Mouse (Mus musculus) embryo, embryonic 9.5 days (tissue): ENCODE results near the gene Gse1.
A peak's percentile ranks its signal among the peaks of the same experiment; 100 is the strongest.

Experiments used
- DNase-seq: peaks from one replicate; pipeline ENCODE4 v3.0.0-alpha.2; 2017; ENCODE audit errors: extremely low spot score

Gene Gse1

DNA sequence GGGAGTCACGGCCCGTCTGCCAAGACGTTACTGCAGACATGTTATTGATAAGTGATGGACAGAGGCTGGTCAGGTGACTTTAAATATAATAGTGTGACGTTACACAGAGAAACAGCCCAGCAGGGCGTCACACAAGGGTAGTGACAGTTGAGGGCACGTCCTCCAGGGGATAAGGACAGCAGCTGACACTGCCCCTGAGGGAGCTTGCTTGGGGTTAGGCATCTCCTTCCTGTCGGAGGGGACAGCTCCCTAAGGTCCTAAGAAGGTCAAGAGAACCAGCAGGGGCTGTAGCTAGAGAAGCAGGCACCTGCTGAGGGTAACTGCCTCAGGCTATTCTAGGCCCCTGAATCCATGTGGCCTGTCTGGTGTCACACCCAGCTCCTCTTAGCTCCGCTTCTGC is 343.3 kb downstream of the Gse1 start:
- DNase-seq = no peak

DNA sequence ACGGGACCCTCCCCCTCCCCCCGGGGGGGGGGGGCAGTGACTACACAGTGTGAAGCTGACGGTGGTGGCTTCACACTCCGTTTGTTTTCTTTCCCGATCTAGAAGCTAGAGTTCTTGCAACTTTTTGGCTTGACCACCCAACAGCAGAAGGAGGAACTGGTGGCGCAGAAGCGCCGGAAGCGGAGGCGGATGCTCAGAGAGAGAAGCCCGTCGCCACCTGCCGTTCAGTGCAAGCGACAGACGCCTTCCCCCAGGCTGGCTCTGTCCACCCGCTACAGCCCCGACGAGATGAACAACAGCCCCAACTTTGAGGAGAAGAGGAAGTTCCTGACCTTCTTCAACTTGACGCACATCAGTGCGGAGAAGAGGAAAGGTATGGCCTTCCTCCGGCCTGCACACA is 344.3 kb downstream of the Gse1 start:
- no peak for DNase-seq

DNA sequence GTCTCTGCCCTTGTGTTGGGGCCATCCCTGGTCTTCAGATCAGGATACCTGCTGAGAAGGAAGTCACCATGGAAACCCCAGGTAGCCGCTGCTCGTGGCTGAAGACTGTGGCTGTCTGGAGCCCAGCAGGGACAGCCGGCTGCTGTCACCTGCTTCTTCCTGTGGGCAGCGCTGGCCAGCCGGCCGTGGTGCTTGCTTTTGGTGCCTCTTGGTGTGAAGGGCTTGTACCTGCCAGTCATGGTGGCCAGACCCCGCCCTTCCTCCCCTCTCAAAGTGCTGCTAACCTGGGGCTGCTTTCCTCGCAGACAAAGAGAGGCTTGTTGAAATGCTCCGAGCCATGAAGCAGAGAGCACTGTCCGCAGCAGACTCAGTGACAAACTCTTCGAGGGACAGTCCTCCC is 345.6 kb downstream of the Gse1 start:
- no peak for DNase-seq

DNA sequence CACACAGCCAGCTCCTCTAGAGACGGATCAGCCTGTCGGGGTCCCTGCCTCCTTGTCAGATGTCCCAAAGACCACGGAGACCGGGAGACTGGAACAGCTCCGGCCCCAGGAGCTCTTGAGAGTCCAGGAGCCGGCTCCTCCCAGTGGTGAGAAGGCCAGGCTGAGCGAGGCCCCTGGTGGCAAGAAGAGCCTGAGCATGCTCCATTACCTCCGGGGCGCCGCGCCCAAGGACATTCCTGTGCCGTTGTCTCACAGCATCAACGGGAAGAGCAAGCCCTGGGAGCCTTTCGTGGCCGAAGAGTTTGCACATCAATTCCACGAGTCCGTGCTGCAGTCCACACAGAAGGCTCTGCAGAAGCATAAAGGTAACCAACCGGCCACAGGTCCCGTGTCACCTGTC is 346.7 kb downstream of the Gse1 start:
- DNase-seq = no peak

DNA sequence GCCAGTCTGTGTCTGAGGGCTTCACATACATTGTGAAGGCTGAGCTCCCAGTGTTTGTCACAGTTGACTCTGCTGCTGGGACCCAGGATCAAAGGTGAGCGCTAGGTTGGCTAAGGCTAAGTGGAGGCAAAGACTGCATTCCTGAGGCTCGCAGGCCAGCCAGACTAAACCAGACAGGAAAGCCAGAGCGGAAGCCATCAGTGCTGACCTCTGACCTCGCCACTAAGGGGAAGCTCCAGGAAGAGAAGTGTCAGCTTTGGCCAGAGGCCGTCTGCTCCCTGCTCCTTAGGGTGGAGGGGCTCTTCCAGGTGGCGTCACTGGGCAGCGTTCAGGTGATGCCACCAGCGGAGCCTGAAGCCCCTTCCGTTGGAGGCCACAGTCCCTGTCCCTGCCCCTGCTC is 347.5 kb downstream of the Gse1 start:
- peak; percentile 71 for DNase-seq

DNA sequence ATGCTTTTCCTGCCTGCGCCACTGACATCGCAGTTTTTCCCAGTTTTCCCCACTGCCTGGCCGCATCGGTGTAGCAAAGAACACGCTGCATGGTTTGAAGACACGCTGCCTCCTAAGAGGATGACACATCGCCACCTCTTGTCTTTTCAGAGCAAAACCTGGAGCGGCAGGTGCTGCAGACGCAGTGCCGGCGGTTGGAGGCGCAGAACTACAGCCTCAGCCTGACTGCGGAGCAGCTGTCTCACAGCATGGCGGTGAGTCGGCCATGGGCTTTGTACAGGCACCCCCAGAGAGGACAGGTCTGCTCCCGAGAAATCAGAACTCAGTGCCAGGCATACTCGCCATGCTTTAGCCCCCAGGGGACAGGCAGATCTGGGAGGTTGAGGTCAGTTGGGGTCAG is 349.6 kb downstream of the Gse1 start:
- no peak for DNase-seq

DNA sequence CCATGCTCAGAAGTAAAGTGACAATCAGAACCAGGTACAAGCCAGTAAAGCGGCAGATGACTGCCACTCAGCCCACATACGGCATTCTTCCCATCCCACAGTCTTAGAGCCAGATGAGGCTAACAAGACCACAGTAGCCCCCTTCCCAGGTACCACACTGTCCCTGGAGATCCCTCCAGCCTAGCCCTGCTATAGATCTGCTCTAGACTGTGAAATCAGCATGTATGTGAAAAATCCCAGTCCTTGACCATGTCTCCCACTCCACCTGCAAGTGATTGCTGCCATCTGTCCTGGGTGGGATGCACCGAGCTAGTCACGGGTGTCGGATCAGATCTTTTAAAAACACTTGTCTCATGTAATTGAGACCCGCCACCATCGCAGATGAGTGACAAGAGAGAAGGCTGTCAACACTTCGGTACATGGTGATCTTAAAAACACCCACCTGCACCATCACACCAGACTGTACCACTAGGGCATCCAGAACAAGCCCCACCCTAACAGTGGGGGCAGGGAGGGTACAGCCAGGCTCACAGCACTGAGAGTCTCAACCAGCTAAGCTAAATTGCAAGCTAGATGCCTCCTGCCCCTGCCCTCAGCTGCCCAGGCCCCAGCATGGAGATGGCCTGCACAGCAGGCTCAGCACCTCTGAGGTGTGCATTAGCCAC is 352.2 kb downstream of the Gse1 start:
- no peak for DNase-seq

DNA sequence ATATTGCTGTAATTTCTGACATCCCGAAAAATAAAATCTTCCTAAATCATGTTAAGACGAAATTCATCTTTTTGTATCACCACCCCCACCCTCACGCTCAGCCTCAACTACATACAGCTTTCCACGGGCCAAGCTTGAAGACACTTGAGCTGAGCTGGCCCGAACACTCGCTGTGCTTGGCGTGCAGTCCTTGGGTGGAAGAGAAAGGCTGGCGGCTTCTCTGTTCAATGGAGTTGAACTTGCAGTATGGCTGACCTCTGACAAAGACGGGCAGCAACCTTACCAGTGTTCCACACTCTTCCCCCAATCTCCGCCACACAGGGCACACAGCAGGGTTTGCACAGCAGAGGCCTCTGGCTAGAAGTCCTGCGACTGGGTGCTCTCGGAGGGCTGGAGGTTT is 353.1 kb downstream of the Gse1 start:
- DNase-seq = no peak

DNA sequence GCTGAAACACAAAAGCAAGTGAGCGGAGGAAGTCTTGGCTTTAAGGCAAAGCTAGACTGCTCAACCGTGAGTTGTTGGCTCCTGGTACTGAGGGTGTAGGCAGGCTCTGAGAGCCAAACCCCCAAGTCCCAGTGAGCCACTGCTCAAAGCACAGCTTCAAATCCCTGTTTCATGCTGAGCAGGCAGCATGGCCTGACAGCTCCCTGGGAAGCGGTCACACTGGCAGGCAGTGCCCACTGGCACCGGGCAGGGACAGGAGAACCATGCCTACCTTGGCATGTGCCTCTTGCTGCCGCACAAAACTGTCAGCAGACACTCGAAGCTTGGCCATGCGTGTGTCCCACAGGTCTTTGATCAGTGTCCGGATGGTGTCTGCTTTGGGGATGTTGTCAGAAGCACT is 353.6 kb downstream of the Gse1 start:
- no peak for DNase-seq

DNA sequence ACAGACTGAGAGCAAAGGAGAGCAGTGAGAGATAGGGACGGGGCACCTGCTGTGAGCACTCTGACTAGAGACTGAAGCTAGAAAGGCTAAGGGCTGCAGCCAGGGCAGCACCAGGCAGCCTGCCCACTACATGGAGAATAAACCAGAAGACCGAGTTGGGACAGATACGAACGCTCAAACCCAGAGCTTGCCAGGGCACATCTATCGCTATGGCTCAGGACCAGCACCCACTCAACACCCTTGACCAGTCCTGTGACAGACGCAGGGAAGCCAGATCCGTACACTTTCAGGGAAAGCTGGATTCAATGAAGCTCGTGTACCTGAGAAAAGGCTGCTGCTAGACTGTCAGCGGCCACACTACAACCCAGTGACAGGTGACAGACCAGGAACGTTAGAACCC is 357.3 kb downstream of the Gse1 start:
- DNase-seq = no peak

DNA sequence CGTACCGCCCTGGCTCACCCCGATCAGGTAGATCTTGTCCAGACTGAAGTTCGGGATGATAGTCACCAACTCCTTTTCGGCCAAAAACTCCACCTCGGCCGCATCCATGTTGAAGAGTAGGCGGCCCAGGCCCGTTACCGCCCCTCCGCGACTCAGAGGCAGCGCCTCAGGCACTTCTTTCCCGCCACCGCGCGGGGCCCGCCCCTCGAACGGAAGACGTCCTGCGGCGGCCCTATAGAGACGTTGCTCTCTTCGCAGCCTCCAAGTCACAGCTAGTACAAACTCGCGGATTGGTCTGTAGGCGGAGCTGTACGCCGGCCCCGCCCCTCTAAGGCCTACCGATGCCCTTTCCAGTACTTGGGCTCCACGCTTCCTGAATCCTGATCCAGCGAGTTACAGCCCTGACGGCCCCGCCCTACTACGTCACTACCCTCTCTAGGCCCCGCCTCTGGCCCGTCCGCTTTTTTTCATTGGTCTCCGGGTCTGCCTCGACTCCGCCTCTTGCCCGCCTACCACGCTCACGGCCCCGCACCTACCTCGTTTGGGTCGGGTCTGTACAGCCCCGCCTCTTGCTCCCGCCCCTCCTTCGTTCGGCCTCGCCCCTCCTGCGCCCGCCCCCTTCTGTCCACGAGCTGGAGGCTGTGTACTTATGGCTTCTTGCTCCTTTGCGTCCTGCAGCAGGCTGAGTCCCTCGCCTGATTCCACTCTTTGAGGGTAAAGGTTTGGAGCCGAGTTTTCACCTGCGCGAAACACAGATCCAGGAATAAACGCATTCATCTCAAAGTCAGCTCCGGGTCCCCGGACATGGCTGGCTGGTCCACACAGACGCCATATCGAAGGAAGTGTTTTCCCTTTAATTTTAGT is 360.9 kb downstream of the Gse1 start, which contains the start of gene Gins2:
TSS of gene Gins2 (minus strand) at position 397 of the 864 bp plus-strand sequence.
- DNase-seq = peak; percentile 100

DNA sequence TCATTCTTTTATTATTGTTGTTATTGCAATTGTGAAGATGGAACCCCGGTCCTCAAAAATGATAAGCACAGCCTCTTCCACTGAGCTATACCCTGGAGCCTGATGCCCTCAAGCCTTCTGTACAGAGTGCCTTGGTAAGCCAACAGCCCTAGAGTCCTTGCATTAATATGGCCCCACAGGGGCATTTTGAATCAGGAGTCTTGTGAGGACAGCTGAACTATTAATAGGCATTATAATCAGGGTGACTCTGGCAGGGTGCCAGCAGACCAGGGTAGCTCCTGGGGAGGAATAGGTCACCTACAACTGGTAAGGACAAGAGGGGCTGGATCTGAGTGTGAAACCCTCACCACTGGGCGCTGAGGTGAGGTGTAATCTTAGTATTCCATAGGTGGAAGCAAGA is 361.7 kb downstream of the Gse1 start:
- no peak for DNase-seq

DNA sequence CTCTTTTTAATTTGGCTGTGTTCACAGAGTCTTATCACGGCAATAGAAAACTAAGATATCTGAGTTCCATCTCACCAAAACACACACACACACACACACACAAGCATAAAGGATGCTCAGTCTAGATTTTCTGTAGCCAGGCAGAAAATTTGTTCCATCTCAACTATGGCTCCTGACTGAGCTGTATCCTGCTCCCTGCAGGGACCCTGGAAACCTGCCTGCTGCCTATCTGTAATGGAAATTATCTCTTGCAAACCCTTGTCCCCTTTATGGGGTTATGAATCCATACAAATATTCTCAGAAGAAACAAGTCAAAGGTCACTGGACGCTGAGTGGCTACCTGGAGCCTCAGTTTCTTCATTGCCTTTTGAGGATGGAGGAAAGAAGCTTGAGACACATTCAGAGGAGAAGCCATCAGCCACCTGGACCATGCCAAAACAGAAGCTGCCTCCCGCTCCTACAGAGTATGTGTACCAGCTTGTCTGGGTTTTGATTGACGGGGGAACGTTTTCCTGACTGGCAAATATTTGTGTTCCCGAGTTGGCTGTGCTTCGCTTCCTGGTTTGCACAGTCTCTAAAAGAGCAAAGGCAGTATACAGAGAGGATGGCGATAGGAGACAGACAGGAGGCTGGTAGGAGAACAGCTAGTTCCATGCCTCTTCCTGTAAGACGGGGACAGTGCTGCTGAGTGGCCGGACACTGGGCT is 363.5 kb downstream of the Gse1 start:
- DNase-seq = no peak

DNA sequence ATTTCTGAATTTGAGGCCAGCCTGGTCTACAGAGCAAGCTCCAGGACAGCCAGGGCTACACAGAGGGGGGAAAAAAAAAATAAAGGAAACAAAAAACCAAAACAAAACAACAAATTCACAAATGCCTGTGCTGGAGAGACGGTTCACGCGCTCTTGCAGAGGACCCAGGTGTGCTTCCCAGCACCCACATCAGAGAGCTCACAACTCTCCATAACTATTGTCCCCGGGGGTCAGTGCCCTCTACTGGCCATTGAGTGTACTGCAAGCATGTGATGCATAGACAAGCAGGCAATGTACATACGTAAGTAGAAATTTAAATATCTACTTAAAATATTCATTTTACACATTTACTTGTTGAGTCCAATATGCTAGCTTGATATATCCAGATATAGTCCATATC is 366.3 kb downstream of the Gse1 start:
- DNase-seq = no peak

DNA sequence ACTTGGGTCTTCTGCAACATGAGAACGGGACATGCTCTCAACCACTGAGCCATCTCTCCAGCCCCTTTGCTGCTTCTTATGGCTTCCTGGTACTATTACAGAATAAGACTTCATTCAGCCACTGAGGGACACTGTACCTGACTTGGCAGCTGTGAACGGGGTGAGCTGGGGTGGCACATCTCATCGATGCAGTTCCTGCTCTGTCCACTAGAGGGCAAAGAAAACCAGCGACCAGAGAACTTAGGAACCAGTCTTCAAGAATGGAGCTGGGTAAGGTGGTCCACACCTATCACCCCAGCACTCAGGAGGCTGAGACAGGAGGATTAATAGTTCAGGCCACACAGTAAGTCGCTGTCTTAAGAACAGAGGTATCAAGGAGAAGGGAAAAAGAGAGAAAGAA is 367.7 kb downstream of the Gse1 start:
- DNase-seq = peak; percentile 75

DNA sequence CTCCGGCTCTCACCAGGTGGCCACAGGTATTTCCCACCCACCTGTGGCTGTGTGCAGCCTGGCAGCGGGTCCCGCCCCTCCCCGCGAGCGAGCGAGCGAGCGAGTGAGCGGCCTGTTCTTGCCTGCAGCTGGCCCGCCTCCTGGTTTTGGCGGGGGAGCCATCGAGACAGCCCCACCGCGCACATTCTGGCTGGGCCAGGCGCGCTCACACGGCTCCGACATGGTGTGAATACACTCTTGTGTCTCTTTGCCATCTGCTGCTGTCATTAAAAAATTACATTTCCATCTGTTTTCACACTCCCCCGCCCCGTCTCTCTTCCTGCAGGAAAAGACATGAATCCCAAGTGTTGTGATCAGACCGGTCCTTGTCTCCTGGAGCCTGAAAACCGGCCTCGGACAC is 370.3 kb downstream of the Gse1 start:
- DNase-seq = no peak

DNA sequence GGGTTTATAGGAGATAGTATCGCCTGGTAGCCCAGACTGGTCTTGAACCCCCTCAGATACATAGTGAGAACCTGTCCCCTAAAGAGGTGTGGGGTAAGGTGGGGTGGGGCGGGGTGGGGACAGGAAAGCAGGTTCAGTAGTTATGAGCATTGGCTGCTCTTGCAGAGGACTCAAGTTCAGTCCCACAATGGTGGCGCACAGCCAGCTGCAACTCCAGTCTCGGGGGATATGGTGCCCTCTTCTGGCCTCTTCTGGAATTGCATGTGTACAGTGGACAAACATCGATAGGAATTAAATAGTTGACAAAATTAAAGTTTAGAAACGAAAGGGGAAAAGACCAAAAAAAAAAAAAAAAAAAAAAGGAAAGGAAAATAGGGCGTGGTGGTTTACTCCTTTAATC is 371.2 kb downstream of the Gse1 start:
- peak; percentile 52 for DNase-seq

DNA sequence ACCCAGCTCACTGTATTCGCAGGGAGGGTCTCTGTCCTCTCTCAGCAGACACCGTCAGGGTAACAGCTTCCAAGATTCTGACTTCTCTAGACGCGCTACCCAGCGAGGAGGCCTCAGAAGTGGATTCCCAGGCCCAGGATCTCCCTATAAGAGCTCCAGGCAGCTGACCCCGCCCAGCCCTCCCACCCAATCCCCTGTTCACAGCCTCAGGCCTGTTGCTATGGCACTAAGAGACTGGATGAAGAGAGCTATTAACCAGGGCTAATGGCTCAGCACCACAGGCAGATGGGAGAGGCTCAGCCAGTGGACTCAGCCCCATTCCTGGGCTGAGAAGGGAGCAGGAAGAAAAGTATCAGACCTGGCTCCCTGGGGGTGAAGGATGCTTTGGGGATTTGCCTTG is 374.4 kb downstream of the Gse1 start:
- no peak for DNase-seq

DNA sequence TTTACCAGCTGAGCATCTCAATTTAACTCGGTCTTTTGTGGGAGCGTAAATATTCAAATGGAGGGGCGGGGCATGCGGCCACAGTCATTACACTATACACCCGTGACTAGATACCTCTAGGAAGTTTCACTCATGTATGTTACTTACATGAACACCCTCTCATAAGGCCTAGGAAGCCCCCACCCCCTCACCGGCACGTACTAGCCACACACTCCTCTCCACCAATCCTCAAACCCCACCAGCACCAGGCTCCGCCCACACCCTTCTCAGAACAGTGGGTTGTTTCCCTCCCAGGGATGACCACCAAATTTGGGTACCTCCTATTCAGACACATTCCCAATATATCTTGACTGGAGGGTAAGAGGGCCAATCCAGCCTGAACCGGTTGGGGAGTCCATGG is 379.2 kb downstream of the Gse1 start:
- no peak for DNase-seq

DNA sequence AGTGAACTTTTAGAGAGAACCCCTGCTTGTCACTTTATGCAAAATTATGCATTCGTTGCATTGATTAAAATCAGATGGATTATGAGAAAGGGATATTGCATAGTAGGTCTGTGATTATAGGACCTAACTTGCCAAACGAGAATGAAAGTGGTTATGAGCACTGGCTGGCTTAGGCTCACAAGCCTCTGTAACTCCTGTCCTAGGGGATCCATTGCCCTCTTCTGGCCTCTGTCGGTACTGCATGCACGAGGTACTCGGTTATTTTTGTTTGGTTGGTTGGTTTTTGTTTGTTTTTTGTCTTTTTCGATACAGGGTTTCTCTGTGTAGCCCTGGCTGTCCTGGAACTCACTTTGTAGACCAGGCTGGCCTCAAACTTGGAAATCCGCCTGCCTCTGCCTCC is 379.6 kb downstream of the Gse1 start:
- DNase-seq = peak; percentile 63

DNA sequence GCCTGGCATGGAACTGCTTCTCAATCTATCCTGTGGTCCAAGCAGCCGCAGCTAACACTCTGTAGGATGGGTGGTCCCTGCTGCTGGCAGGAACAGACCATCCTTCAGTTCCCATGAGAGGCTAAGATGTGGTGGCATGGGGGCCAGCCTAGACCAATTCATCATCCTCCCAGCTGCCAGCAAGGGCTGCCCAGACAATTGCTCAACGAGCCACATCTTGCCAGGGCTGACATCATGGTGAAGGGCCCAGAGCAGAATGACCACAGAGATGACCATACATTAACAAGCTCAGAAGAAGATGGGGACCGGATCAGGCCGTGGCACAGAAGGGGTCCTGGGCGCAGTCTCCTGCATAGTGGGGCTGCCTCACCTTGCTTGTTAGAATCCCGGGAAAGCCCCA is 382.6 kb downstream of the Gse1 start:
- no peak for DNase-seq

DNA sequence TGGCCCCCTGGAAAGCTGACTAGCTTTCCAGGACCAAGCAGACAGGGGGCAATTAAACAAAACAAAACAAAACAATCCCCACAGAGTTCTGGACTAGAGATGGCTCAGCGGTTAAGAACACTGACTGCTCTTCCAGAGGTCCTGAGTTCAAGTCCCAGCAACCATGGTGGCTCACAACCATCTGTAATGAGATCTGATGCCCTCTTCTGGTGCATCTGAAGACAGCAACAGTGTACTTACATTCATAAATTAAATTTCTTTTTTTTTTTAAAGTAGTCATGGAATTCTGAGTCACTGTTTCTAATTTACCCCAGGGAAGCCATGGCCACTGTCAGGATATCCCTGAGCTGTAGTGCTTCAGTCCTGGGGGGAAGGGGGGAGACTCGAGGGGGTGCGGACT is 386.2 kb downstream of the Gse1 start:
- DNase-seq = no peak
